Mouse (Mus musculus) forebrain, embryonic 14.5 days (tissue): ENCODE measurements around the gene Spcs3. TPM values are rescaled to one million over a fixed set of nuclear protein-coding genes. Genes with fewer than 3 reads are reported as not detected.
"Not testable (repeated sequence)": the region's sequence is repeated elsewhere in the genome, so short reads cannot be mapped to it uniquely, and the experiment has no call there.

Source experiments
- ATAC-seq: fragments of 200-750 bp; cut with Nextera tagmentation; 2 replicates; pipeline ENCODE4 v1.8.0; 2017; ENCODE audit warnings: mild to moderate bottlenecking, moderate library complexity
- DNase-seq: peaks from one replicate; pipeline ENCODE4 v3.0.0-alpha.2; 2015; ENCODE audit warnings: low spot score
- H3K27ac ChIP-seq: fragments of 300-500 bp; sonication (generic); 2 replicates; pipeline ENCODE4 v1.5.1; 2014; ENCODE audit warnings: low read depth, mild to moderate bottlenecking, control low read depth, low read length, moderate library complexity
- H3K27me3 ChIP-seq: fragments of 300-500 bp; sonication (generic); replicated peaks from 2 replicates; pipeline ENCODE4 v1.6.1; 2014; ENCODE audit warnings: low read length, control low read depth, mixed read lengths; ENCODE audit not compliant: control insufficient read depth, insufficient read depth
- H3K36me3 ChIP-seq: fragments of 300-500 bp; sonication (generic); 2 replicates; pipeline ENCODE4 v1.6.1; 2014; ENCODE audit warnings: low read length, control low read depth; ENCODE audit not compliant: control insufficient read depth, insufficient read depth
- H3K4me1 ChIP-seq: fragments of 300-500 bp; sonication (generic); 2 replicates; pipeline ENCODE4 v1.6.1; 2014; ENCODE audit warnings: antibody characterized with exemption, low read length, control low read depth; ENCODE audit not compliant: control insufficient read depth, insufficient read depth
- H3K4me2 ChIP-seq: fragments of 300-500 bp; sonication (generic); 2 replicates; pipeline ENCODE4 v1.6.1; 2014; ENCODE audit warnings: mild to moderate bottlenecking, control low read depth, low read length
- H3K4me3 ChIP-seq: fragments of 300-500 bp; sonication (generic); 2 replicates; pipeline ENCODE4 v1.5.1; 2014; ENCODE audit warnings: low read depth, low read length, control low read depth
- H3K9ac ChIP-seq: fragments of 300-500 bp; sonication (generic); 2 replicates; pipeline ENCODE4 v1.6.1; 2014; ENCODE audit warnings: mild to moderate bottlenecking, low read length, control low read depth, moderate library complexity
- H3K9me3 ChIP-seq: fragments of 300-500 bp; sonication (generic); replicated peaks from 2 replicates; pipeline ENCODE4 v1.6.1; 2016; ENCODE audit warnings: low read length, control low read depth, mixed read lengths; ENCODE audit not compliant: control insufficient read depth
- WGBS: fragments of 180-500 bp; shearing (Covaris S2); extraction: QIAGEN DNeasy Blood & Tissue Kit; methylation state at CpG from one replicate; pipeline ENCODE4 v1.1.7; 2014; 5-methylcytosine and 5-hydroxymethylcytosine counted together
- polyA plus RNA-seq: library from polyadenylated mRNA; unstranded; fragments of >200 nt; fragmentation: Nextera tagmentation; extraction: Ambion mirVana; gene quantifications from 2 replicates; pipeline ENCODE4 v1.2.1, GENCODE M21; 2014

Spcs3 gene
- polyA plus RNA-seq, 1 experiment from 2014 or later = 60.8 TPM

DNA sequence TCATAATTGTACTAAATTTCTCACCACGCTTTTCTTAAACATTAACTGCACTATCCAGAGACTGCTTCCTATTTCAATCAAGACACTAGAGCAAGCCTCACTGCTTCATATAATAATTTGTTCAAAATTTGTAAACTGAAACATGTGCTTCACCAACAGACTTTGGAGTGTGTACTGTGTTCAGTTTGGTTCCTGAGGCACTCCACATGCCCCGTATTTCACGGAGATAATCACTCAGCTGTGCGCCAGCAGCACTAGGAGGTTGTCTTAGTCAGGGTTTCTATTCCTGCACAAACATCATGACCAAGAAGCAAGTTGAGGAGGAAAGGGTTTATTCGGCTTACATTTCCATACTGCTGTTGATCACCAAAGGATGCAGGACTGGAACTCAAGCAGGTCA is 17.6 kb downstream of the Spcs3 start:
- 95% methylated on average over 5 of the region's 5 CpGs for WGBS
- not testable (repeated sequence) for H3K27me3 ChIP-seq, H3K4me2 ChIP-seq, DNase-seq, H3K4me3 ChIP-seq, H3K9me3 ChIP-seq, H3K27ac ChIP-seq, H3K9ac ChIP-seq, H3K4me1 ChIP-seq, ATAC-seq, H3K36me3 ChIP-seq

- Histone ChIP-seq H3K9ac (no peak overlapping the region), H3K36me3 (no peaks in the 10 kb centered on the region), H3K4me1 (no peaks in the 10 kb centered on the region), H3K4me2 (no peak overlapping the region), H3K4me3 (no peak overlapping the region), H3K9me3 (no peaks in the 10 kb centered on the region), H3K27me3 (no peaks in the 10 kb centered on the region), H3K27ac (no peak overlapping the region)
- no peak for ATAC-seq
- 96% methylated on average over 3 of the region's 3 CpGs for WGBS
- DNase-seq = no peak
Observed at GRCm38 (mm10) chr8:54511791-54512190, 18.0 kb downstream of the Spcs3 start.

DNA sequence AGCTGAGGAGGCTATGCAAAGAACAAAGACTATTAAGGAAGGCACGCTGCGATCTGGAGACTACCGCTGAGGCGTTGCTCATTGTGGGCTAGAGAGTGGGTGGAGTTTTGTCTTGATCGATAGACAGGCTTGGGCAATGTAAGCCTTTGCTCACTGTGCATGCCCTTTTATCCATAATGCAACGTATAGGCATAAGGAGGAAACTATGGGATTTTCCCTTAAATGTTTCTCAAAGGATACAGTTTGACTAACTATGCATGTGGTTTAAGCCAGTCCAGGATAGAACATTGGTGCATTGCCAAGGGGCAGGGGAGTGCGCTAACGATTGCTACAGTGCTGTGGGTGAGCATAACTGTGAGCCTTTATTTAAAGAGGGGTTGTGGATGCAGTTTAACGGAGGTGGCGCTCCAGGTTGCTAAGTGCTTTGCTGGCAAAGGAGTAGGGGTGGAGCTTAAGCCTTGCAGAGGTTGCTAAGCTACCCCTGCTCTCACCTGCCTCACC is 20.5 kb downstream of the Spcs3 start:
- peak overlapping the region; percentile 54; the same call in 1 of the 2 replicates for H3K9ac ChIP-seq
- H3K4me3 ChIP-seq = peak overlapping the region; percentile 31
- peak overlapping the region; percentile 53 for H3K4me2 ChIP-seq
- ATAC-seq (peak; percentile 83), DNase-seq (peak; percentile 81)
- H3K9me3 ChIP-seq = no peaks in the 10 kb centered on the region
- WGBS = 2% methylated on average over 10 of the region's 10 CpGs
- no peaks in the 10 kb centered on the region for H3K27me3 ChIP-seq
- no peak overlapping the region for H3K27ac ChIP-seq
- H3K36me3 ChIP-seq = no peaks in the 10 kb centered on the region
- no peaks in the 10 kb centered on the region for H3K4me1 ChIP-seq

DNA sequence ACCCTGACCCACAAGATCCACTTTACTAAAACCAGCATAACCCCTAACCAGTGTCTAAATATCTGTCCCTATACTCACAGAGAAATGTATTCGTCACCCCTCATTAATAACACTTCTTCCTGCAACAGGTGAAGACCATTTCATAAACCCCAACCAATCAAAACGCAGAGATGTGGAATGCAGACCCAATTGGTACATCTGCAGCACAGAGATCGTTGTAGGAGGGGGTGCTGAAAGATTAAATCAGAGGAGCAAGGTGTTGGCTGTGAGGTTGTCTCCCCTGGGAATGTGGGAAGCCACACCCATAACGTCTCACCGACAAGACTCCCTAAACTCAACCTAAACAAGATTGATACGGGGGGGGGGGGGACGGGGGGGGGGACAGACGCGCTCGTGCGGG is 21.0 kb downstream of the Spcs3 start:
- peak; percentile 56 for ATAC-seq
- Histone ChIP-seq H3K9ac (no peak overlapping the region), H3K27me3 (no peaks in the 10 kb centered on the region), H3K27ac (no peak overlapping the region), H3K9me3 (no peaks in the 10 kb centered on the region), H3K4me2 (peak overlapping the region; percentile 53), H3K36me3 (no peaks in the 10 kb centered on the region), H3K4me3 (peak overlapping the region; percentile 31), H3K4me1 (no peaks in the 10 kb centered on the region)
- DNase-seq = peak; percentile 72
- WGBS = 4% methylated on average over 9 of the region's 11 CpGs

DNA sequence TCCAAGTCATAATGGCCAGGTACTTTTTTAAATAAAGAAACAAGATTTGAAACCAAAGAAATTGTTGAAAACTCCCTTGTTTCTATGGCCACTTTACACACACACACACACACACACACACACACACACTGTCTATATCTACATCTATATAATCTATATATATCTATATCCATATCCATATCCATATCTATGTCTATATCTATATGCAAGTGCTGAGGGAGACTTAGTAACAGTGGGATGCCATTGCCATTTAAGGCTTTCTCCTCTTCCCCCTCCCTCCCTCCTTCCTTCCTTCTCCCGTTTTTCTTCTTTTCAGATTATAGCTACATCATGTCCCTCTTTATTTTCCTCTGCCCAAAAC is 21.7 kb downstream of the Spcs3 start:
- WGBS = 24% methylated on average over 1 of the region's 1 CpGs
- H3K4me3 ChIP-seq = no peak overlapping the region
- no peak overlapping the region for H3K4me2 ChIP-seq
- no peak overlapping the region for H3K9ac ChIP-seq
- H3K9me3 ChIP-seq = no peaks in the 10 kb centered on the region
- peak; percentile 24; the same call in 1 of the 2 replicates for ATAC-seq
- H3K36me3 ChIP-seq = no peaks in the 10 kb centered on the region
- H3K27me3 ChIP-seq = no peaks in the 10 kb centered on the region
- H3K27ac ChIP-seq = no peak overlapping the region
- DNase-seq = no peak
- no peaks in the 10 kb centered on the region for H3K4me1 ChIP-seq

GRCm38 (mm10) chr8:54507428-54508095 is 22.2 kb downstream of the Spcs3 start:
- ATAC-seq = peak; percentile 63
- DNase-seq = peak; percentile 93
- no peaks in the 10 kb centered on the region for H3K27me3 ChIP-seq
- H3K4me2 ChIP-seq = no peak overlapping the region
- 0 out of 2 replicates have a peak, but pooled peaks cover 2% of the 10 kb centered on the region for H3K4me1 ChIP-seq
- H3K36me3 ChIP-seq = no peaks in the 10 kb centered on the region
- no peak overlapping the region for H3K4me3 ChIP-seq
- 35% methylated on average over 6 of the region's 6 CpGs for WGBS
- H3K9me3 ChIP-seq = no peaks in the 10 kb centered on the region
- H3K9ac ChIP-seq = no peak overlapping the region
- H3K27ac ChIP-seq = no peak overlapping the region

- no peaks in the 10 kb centered on the region for H3K9me3 ChIP-seq
- no peak overlapping the region for H3K9ac ChIP-seq
- no peaks in the 10 kb centered on the region for H3K36me3 ChIP-seq
- no peaks in the 10 kb centered on the region for H3K27me3 ChIP-seq
- 65% methylated on average over 2 of the region's 2 CpGs for WGBS
- H3K4me3 ChIP-seq = no peak overlapping the region
- no peak for DNase-seq
- no peak overlapping the region for H3K4me2 ChIP-seq
- H3K4me1 ChIP-seq = 0 out of 2 replicates have a peak, but pooled peaks cover 2% of the 10 kb centered on the region
- H3K27ac ChIP-seq = no peak overlapping the region
- no peak for ATAC-seq
Observed at GRCm38 (mm10) chr8:54505060-54505459, 24.7 kb downstream of the Spcs3 start.

- ATAC-seq (peak; percentile 45; the same call in 1 of the 2 replicates), DNase-seq (peak; percentile 81)
- H3K27ac ChIP-seq = no peak overlapping the region
- H3K4me1 ChIP-seq = 0 out of 2 replicates have a peak, but pooled peaks cover 2% of the 10 kb centered on the region
- no peaks in the 10 kb centered on the region for H3K36me3 ChIP-seq
- WGBS = 42% methylated on average over 7 of the region's 7 CpGs
- H3K9me3 ChIP-seq = no peaks in the 10 kb centered on the region
- H3K27me3 ChIP-seq = no peaks in the 10 kb centered on the region
- H3K9ac ChIP-seq = no peak overlapping the region
- H3K4me2 ChIP-seq = no peak overlapping the region
- H3K4me3 ChIP-seq = no peak overlapping the region
Observed at GRCm38 (mm10) chr8:54503104-54503503, 26.7 kb downstream of the Spcs3 start.

DNA sequence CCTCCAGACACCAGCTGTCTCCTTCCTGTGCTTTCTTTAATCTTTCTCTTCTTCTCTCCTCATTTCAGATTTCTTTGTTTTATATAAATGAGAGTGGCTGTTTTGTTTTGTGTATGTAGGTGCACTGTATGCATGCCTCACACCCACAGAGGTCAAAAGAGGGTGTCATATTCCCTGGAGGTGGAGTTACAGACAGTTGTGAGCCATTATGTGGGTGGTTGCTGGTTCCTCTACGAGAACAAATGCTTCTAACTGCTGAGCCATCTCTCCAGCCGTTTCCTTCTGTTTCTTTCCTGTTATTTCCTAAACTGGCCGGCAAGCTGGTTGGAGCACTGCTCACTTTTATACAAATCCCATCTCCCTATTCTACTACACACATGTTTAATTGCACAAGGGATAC is 35.9 kb downstream of the Spcs3 start:
- DNase-seq (no peak), ATAC-seq (no peak)
- Histone ChIP-seq H3K36me3 (no peaks in the 10 kb centered on the region), H3K9ac (no peak overlapping the region), H3K27ac (no peak overlapping the region), H3K4me3 (no peak overlapping the region), H3K9me3 (no peaks in the 10 kb centered on the region), H3K27me3 (no peaks in the 10 kb centered on the region), H3K4me1 (no peaks in the 10 kb centered on the region), H3K4me2 (no peak overlapping the region)
- WGBS = 67% methylated on average over 3 of the region's 3 CpGs
